Mouse (Mus musculus) midbrain, embryonic 10.5 days (tissue): Measurements from ENCODE around the gene Ssr4. TPM values are rescaled to one million over a fixed set of nuclear protein-coding genes. Genes with fewer than 3 reads are reported as not detected.

Experiments used
- DNase-seq: peaks from one replicate; pipeline ENCODE4 v3.0.0-alpha.2; 2017; ENCODE audit warnings: low spot score
- H3K27ac ChIP-seq: fragments of 300-500 bp; sonication (generic); replicated peaks from 2 replicates; pipeline ENCODE4 v1.5.1; 2016; ENCODE audit warnings: mild to moderate bottlenecking
- H3K27me3 ChIP-seq: fragments of 300-500 bp; sonication (generic); 2 replicates; pipeline ENCODE4 v1.6.1; 2016; ENCODE audit warnings: low read depth, mild to moderate bottlenecking; ENCODE audit not compliant: poor library complexity, severe bottlenecking
- H3K36me3 ChIP-seq: fragments of 300-500 bp; sonication (generic); 2 replicates; pipeline ENCODE4 v1.6.1; 2016; ENCODE audit warnings: mild to moderate bottlenecking, moderate library complexity
- H3K4me1 ChIP-seq: fragments of 300-500 bp; sonication (generic); 2 replicates; pipeline ENCODE4 v1.6.1; 2016
- H3K4me3 ChIP-seq: fragments of 300-500 bp; sonication (generic); 2 replicates; pipeline ENCODE4 v1.5.1; 2016; ENCODE audit warnings: mild to moderate bottlenecking, moderate library complexity
- H3K9me3 ChIP-seq: fragments of 300-500 bp; sonication (generic); replicated peaks from 2 replicates; pipeline ENCODE4 v1.6.1; 2016; ENCODE audit warnings: mild to moderate bottlenecking
- WGBS: fragments of 180-500 bp; shearing (Covaris S2); methylation state at CpG from one replicate; pipeline ENCODE4 v1.1.7; 2016; 5-methylcytosine and 5-hydroxymethylcytosine counted together
- polyA plus RNA-seq: library from polyadenylated mRNA; unstranded; fragments of >200 nt; fragmentation: Nextera tagmentation; extraction: Ambion mirVana; gene quantifications from 2 replicates; pipeline ENCODE4 v1.2.1, GENCODE M21; 2016

Ssr4 gene
- polyA plus RNA-seq, 1 experiment from 2014 or later: 122 TPM

- peak within 1 kb of the TSS; percentile 88 for H3K27ac ChIP-seq
These were observed 37.6 kb downstream of the Ssr4 start, which contains the start of gene Pdzd4 for GRCm38 (mm10) chrX:73824185-73825151. Gene Pdzd4 (minus strand): TSS chrX:73824969.

GRCm38 (mm10) chrX:73835731-73836130, 48.9 kb downstream of the Ssr4 start:
- Histone ChIP-seq H3K27me3 (no peaks in the 10 kb centered on the region), H3K4me1 (no peaks in the 10 kb centered on the region), H3K9me3 (no peaks in the 10 kb centered on the region), H3K4me3 (no peak overlapping the region), H3K27ac (no peak overlapping the region), H3K36me3 (no peaks in the 10 kb centered on the region)
- 88% methylated on average over 1 of the region's 1 CpGs for WGBS
- no peak for DNase-seq

More at GRCm38 (mm10) chrX:73824185-73825151, 37.6 kb downstream of the Ssr4 start, which contains the start of gene Pdzd4:
- WGBS: 15% methylated on average over 75 of the region's 84 CpGs
- no peaks in the 10 kb centered on the region for H3K36me3 ChIP-seq
- DNase-seq: peak; percentile 50
- peak within 1 kb of the TSS; percentile 67 for H3K4me3 ChIP-seq
- H3K4me1 ChIP-seq: peaks cover 22% of the 10 kb centered on the region
- H3K27me3 ChIP-seq: peaks cover 48% of the 10 kb centered on the region
- H3K9me3 ChIP-seq: no peaks in the 10 kb centered on the region

- H3K27ac ChIP-seq: no peak overlapping the region
- WGBS: 87% methylated on average over 3 of the region's 3 CpGs
- no peak for DNase-seq
- H3K9me3 ChIP-seq: no peaks in the 10 kb centered on the region
- no peaks in the 10 kb centered on the region for H3K36me3 ChIP-seq
- H3K4me3 ChIP-seq: no peak overlapping the region
- H3K4me1 ChIP-seq: no peaks in the 10 kb centered on the region
- no peaks in the 10 kb centered on the region for H3K27me3 ChIP-seq
These were observed 49.9 kb downstream of the Ssr4 start for GRCm38 (mm10) chrX:73836691-73837090.

Other genes with a start within 250 kb of the Ssr4 start
- 16.6 and 32.4 TPM in 2 replicates for gene Dusp9, start 147.6 kb upstream of the Ssr4 start, polyA plus RNA-seq
- 7.0 and 12.6 TPM in 2 replicates for gene Pnck, start 126.9 kb upstream of the Ssr4 start, polyA plus RNA-seq
- gene Slc6a8, start 113.9 kb upstream of the Ssr4 start, polyA plus RNA-seq: 4.1 and 4.6 TPM in 2 replicates
- gene Bcap31, start 70.9 kb upstream of the Ssr4 start, polyA plus RNA-seq: 144 and 157 TPM in 2 replicates
- gene Abcd1, start 70.4 kb upstream of the Ssr4 start, polyA plus RNA-seq: 10.9 and 11.5 TPM in 2 replicates
- gene Plxnb3, start 29.9 kb upstream of the Ssr4 start, polyA plus RNA-seq: 0.04 and 0.12 TPM in 2 replicates
- 1.5 and 1.6 TPM in 2 replicates for gene Srpk3, start 12.6 kb upstream of the Ssr4 start, polyA plus RNA-seq
- 185 and 192 TPM in 2 replicates for gene Idh3g, start 131 bp upstream of the Ssr4 start, polyA plus RNA-seq
- gene Pdzd4, start 37.9 kb downstream of the Ssr4 start, polyA plus RNA-seq: 0.80 and 0.81 TPM in 2 replicates
- 0.14 TPM in 1 of 2 replicates, not detected in the other for gene Avpr2, start 105.1 kb downstream of the Ssr4 start, polyA plus RNA-seq
- 7.4 and 14.4 TPM in 2 replicates for gene L1cam, start 109.1 kb downstream of the Ssr4 start, polyA plus RNA-seq
- 1.9 and 2.7 TPM in 2 replicates for gene Arhgap4, start 134.8 kb downstream of the Ssr4 start, polyA plus RNA-seq
- gene Naa10, start 134.9 kb downstream of the Ssr4 start, polyA plus RNA-seq: 144 and 159 TPM in 2 replicates
- 16.8 and 23.3 TPM in 2 replicates for gene Renbp, start 143.8 kb downstream of the Ssr4 start, polyA plus RNA-seq
- 69.6 and 78.0 TPM in 2 replicates for gene Hcfc1, start 179.3 kb downstream of the Ssr4 start, polyA plus RNA-seq
- gene Irak1, start 236.9 kb downstream of the Ssr4 start, polyA plus RNA-seq: 56.0 and 57.3 TPM in 2 replicates